Mouse (Mus musculus) subcutaneous adipose tissue, adult 2 months (tissue): Measurements from ENCODE around the gene Vmn1r104. TPM values are rescaled to one million over a fixed set of nuclear protein-coding genes. Genes with fewer than 3 reads are reported as not detected.

ENCODE experiments used
- polyA plus RNA-seq: library from polyadenylated mRNA; depleted of rRNA; stranded (reverse); fragments of >200 nt; gene quantifications from 2 replicates; pipeline ENCODE4 v1.2.3, GENCODE M21; 2012; ENCODE audit warnings: low replicate concordance; rRNA removed

The Vmn1r104 gene
- not detected in 2 replicates for polyA plus RNA-seq

GRCm38 (mm10) chr7:20533537-20533936 lies at the start of gene Vmn1r104:
Gene Vmn1r104 (plus strand): TSS chr7:20533837.

DNA sequence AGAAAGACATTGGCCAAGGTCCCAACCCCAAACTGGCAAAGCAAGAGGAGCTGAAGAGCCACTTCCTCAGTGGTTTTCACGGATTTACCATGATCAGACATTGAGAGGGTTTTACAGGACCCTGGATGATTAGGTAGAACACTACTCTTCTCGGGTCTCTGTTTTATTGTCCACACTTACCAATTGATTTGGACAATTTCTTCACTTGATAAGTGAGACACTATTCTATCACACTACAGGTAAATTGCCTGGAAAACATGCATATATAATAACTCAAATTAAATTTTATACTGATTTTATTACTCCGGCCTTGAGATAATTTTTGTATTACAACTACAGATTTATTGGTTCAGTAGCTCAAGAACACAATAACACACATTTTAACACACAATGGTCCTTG lies 23.2 kb upstream of the Vmn1r104 start, which contains the start of gene Vmn1r103:
Vmn1r103 (minus strand) TSS at position 101 of the 400 bp plus-strand sequence.

GRCm38 (mm10) chr7:20545657-20546056 lies 12.0 kb downstream of the Vmn1r104 start, which contains the start of gene Gm5726:
Gene Gm5726 (minus strand): TSS chr7:20545757.

GRCm38 (mm10) chr7:20576141-20576540 lies 42.5 kb downstream of the Vmn1r104 start, which contains the start of gene Gm4141:
Gene Gm4141 (minus strand): TSS chr7:20576241.

Other genes with a start within 250 kb of the Vmn1r104 start
- not detected in 2 replicates for gene Gm4133, start 199.8 kb upstream of the Vmn1r104 start, polyA plus RNA-seq
- gene Gm5728, start 158.4 kb upstream of the Vmn1r104 start, polyA plus RNA-seq: not detected in 2 replicates
- gene Vmn1r100, start 115.9 kb upstream of the Vmn1r104 start, polyA plus RNA-seq: not detected in 2 replicates
- gene Vmn1r101, start 91.2 kb upstream of the Vmn1r104 start, polyA plus RNA-seq: not detected in 2 replicates
- gene Gm10670, start 58.9 kb upstream of the Vmn1r104 start, polyA plus RNA-seq: not detected in 2 replicates
- not detected in 2 replicates for gene Vmn1r103, start 23.3 kb upstream of the Vmn1r104 start, polyA plus RNA-seq
- not detected in 2 replicates for gene Gm5726, start 11.9 kb downstream of the Vmn1r104 start, polyA plus RNA-seq
- not detected in 2 replicates for gene Gm4141, start 42.4 kb downstream of the Vmn1r104 start, polyA plus RNA-seq
- gene Gm4513, start 65.2 kb downstream of the Vmn1r104 start, polyA plus RNA-seq: not detected in 2 replicates
- not detected in 2 replicates for gene Vmn1r107, start 135.1 kb downstream of the Vmn1r104 start, polyA plus RNA-seq
- gene Vmn1r111, start 169.4 kb downstream of the Vmn1r104 start, polyA plus RNA-seq: not detected in 2 replicates
- not detected in 2 replicates for gene Gm10668, start 196.8 kb downstream of the Vmn1r104 start, polyA plus RNA-seq
- gene Vmn1r112, start 237.3 kb downstream of the Vmn1r104 start, polyA plus RNA-seq: not detected in 2 replicates